Mouse (Mus musculus): ENCODE data around the gene Fancf.

Gene Fancf

DNA sequence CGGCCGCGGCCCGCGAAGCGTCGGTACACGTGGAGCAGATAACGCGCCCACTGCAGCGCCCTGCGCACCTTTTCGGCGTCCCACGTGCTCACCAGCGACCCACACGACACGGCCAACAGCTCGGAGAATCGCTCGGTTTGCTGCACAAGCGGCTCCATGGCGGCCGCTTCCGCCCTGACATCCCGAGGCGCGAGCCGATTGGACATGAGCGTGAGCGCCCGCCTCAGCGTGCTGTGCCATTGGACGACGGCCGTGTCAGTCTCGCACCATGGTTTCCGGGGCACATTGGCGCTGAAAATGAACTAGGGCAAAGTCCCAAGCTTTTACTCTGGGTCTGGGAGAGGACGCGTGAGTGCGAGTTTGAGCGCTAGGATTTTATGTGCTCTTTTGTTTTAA, at the start of gene Fancf:
Gene Fancf, minus strand, starts transcription at position 171 of the 396 bp plus-strand sequence.
- peak; percentile 93 for DNase-seq (ENCODE audit: extremely low read depth, insufficient read length, low spot score)

DNA sequence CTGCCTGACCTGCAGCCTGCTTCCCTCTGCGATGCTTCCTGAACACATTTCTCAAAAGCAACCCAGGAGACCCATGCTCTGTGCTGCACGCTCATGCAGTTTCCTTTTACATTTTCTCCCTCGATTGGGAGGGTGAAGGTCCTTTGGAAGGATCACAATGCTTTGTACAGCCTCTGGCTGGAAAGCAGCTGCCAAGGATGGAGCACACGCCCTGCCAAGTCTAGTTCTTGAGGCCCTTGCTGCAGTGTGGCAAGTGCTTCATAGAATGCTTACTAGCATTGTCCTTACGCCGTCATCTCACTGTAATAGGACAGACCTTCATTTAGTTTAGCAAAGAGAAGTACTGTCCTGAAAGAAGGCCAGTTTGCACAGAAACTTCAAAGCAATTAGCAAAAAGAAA, 37.0 kb upstream of the Fancf start:
- no peak for DNase-seq (ENCODE audit: extremely low read depth, insufficient read length, low spot score)

GRCm38 (mm10) chr7:51894939-51895338, 32.9 kb upstream of the Fancf start:
- no peak for DNase-seq (ENCODE audit: extremely low read depth, insufficient read length, low spot score)

DNA sequence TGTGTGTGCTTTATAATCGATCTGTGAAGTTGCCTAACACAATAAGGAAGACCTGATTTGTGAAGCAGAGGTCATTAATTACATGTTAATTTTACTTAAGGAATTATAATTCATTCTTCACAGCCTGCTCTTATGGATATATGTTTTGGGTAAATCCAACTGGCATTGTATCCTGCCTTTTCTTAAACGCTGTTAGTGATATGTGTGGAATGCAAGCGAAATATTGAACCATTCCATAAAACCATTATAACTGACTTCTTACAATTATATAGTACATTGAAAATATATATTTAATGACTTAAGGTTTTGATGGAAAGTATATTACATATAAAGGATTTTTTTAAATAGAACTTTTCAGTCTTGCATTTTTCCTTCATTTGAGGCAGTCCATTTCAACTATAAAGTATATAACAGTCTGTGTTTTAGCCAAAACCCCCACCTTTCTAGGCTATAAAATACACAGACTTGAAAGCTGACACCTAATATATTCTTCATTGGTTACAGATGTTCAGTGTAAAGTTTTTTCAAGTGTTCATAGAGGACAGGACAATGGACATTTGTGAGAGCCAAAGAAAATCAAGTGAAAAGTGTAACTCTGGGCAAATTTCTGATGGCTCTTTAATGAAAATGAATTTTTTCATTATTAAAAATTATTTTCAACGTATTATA, 32.2 kb upstream of the Fancf start:
- DNase-seq (ENCODE audit: extremely low read depth, insufficient read length, low spot score): no peak

GRCm38 (mm10) chr7:51893008-51893407, 30.9 kb upstream of the Fancf start:
- no peak for DNase-seq (ENCODE audit: extremely low read depth, insufficient read length, low spot score)

DNA sequence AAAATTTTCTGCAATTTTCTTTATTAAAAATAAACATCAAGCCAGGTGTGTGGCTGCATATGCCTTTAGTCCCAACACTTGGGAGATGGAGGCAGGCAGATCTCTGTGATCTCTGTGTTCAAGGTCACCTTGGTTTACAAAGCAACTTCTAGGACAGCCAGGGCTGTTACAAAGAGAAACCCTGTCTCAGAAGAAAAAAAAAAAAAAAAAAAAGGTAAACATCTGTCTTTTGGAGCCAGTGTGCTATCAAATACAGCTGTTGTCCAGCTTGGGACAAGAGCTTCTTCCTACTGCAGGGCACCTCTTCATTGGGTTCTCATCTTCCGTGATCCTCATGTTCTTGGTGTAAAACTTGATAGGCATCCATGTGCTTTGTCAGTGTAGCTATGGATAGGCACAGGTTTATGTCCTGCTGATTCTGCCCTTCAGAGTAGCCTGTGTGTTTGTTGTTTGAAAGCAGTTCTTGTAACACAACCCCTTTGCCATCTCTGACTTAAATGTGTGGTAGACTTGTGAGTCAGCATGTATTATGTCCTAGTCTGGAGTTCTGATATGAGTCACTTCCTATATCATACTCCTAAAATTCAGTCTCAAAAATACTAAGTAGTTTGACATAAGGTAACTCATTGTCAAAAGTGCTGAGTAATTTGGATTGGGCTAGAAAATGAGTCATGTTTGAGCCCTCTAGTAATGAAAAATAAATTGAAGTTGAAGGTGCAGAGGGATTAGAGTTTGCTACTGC, 30.3 kb upstream of the Fancf start:
- peak; percentile 53 for DNase-seq (ENCODE audit: extremely low read depth, insufficient read length, low spot score)

DNA sequence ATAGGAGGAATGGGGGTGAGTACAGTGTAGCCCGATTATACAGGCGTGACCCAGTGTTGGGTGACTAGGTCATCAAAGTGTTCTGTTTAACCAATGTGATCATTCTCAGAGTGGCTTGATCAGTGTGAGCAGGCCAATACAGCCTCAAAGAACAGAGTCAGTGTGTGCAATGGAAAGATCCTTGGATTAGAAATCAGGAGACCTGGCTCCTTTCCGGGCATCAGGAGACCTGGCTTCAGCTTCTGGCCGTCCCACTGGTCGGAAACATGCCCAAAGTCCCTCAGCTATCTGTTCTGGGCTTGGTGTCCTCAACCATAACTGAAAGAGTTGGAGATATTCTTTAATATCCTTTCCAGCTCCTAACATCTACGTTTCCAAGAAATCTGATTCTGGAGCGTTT, 27.5 kb upstream of the Fancf start:
- DNase-seq (ENCODE audit: extremely low read depth, insufficient read length, low spot score): no peak

- DNase-seq (ENCODE audit: extremely low read depth, insufficient read length, low spot score): peak; percentile 55
Measured at GRCm38 (mm10) chr7:51887678-51888567, 25.9 kb upstream of the Fancf start.

DNA sequence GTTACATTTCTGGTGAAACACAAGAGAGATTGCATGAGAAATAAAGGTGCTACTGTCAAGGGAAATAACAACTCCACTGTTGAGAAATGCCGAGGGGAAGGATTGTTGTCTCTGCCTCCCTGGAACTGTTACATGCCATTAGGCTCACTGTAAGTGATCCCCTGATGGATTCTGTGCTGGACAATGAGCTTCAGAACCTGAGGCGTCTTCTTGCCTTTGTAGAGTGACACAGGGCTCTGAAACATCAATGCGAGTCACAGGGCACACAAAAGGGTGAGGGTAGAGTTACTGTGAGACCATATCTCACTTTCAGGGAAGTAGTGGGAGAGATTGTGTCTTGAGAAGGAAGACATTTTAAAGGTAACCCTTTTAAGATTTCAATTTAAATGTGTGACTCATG, 23.3 kb upstream of the Fancf start:
- DNase-seq (ENCODE audit: extremely low read depth, insufficient read length, low spot score): no peak

DNA sequence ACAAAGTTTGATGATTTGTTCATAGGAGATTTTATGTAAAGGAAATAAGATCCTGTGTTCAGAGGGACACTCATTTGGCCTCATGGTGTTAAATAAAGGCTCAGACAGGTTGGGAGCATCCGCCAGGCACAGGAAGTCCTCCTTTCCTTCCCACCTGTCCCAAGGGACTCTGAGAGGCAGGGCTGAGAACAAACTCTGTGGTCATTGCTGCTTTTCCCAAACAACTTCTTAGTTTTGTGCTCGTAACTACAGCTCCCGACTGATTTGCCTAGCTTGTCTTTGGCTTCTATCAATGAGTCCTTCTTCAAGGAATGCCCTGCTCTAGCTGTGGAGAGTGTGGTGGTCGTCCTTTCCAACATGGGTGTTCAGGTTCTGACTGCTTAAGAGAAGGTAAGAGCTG, 18.1 kb upstream of the Fancf start:
- no peak for DNase-seq (ENCODE audit: extremely low read depth, insufficient read length, low spot score)

- DNase-seq (ENCODE audit: extremely low read depth, insufficient read length, low spot score): no peak
Measured at GRCm38 (mm10) chr7:51879136-51879723, 17.2 kb upstream of the Fancf start.

GRCm38 (mm10) chr7:51878730-51879129, 16.7 kb upstream of the Fancf start:
- DNase-seq (ENCODE audit: extremely low read depth, insufficient read length, low spot score): no peak

DNA sequence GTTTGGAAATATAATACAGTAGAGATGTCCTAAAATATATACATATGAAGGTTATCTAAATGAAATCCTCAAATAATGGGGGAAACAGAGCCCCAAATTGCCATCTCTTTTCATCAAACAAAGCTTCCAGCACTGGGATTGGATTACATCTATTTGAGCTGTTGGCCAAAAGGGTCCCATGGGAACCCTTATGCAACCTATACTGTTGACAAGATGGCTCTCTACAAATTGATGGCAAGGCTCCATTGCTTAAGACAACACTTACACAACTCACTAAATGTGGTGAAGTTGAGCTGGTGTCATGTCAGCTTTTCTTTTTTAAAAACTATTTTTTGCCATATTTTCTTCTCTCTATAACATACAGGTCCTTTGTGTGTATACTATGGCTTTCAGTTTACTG, 14.2 kb upstream of the Fancf start:
- DNase-seq (ENCODE audit: extremely low read depth, insufficient read length, low spot score): no peak

DNA sequence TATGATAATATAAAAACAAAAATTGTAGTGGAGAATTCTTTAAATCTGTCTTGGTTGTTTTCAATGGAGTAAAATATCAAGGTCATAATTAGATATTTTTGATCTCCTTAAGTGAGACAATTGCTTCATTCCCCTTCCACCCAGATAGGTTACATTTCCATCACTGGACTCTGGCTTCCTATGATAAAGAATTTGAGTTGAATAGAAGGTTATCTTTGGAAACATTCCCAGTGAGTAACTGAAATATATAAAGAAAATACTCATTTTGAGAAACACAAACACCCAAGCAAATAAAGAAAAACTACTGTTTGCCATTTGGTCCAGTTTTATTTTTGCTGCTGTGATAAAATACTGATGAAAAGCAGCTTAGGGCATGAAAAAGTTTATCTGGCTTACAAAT, 10.5 kb upstream of the Fancf start:
- no peak for DNase-seq (ENCODE audit: extremely low read depth, insufficient read length, low spot score)

DNA sequence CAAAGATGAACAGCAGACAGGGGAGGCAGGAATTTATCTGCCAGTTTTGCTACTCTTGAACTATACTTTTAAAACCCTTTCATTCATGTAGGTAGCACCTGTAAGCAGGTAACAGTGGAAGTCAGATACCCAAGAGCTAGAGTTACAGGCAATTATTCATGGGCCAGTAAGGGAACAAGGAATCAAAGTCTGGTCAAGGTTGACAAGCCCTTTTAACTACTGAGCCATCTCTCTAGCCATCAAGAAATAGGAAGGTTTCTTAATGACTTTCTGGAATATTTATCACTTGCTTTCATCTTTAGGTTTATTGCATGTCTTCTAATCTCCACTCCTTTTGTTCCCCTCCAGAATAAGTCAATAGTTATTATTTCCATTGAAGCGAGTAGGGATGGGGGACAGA, 10.0 kb upstream of the Fancf start:
- no peak for DNase-seq (ENCODE audit: extremely low read depth, insufficient read length, low spot score)

GRCm38 (mm10) chr7:51867983-51868382, 5.9 kb upstream of the Fancf start:
- no peak for DNase-seq (ENCODE audit: extremely low read depth, insufficient read length, low spot score)

DNA sequence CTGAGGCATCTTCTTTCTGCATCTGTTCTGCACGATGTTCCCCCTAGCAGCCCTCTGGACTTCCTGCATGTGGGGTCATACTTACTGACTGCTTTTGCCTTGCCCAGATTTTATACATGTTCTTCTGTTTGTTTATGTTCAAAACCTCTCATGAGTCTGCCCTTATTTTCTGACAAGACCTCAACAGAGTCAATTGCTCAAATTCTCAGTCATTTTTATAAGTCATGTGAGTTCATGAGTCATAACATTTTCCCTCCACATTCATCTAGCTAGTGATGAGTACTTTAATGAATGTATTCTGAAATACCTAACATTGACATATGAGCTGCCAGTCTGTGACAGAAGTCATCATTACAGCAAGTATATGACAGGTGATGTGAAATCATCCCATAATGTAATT, 3.3 kb upstream of the Fancf start:
- DNase-seq (ENCODE audit: extremely low read depth, insufficient read length, low spot score): no peak

DNA sequence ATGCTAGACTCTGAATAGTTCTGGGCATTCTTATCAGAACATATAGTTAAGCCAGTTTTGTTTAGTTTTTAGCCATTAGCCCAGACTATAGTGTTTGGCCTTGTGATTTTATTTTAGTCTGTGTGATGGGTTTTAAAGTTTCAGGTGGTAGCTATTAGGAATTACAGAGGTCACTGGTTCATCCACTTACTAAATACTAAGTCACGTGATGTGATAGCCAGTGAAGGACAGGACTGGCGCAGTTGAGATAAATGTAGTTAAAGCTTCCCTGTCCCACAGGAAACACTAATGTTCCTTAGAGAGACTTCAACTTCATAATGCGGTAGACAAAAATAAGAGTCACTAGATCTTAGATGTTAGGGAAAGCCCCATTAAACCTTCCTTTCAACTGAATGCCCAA, 775 bp upstream of the Fancf start:
- no peak for DNase-seq (ENCODE audit: extremely low read depth, insufficient read length, low spot score)

DNA sequence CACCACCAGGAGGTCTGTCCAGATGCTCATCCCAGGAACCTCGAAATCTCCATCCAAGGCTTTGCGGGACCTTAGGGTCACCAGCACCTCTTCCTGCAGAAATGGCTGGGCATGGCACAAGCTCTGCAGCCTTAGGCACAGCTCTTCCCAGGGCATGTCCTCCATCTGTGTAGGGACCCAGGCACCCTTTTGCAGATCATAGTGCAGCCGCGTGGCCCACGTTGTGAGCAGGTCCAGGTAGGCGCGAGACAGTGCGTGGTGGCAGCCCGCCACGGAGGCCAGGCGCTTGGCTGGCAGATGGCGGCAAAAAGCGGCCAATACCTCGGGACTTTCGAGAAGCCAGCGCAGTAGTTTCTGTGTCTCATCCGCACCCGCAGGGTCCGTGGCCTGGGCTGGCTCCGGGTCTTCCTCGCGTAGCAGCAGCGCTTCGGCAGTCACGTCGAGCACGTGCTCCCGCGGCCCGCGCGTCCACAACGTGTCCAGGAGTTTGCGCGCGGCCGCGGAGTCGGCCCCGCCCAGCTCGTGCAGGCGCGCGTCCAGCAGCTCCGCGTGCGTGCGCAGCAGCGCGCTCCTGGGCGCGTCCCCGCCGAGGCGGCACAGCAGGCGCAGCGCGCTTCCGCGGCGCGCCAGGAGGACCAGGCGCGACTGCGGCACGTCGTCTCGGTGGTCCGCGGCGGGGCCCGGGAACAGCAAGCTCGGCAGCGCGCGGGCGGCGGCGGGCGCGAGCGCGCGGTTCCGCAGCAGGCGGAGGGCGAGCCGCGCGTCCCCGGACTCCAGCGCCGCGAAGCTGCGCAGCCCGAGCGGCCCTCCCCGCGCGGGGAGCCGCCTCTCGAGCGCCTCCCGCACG, 594 bp downstream of the Fancf start, which contains the start of gene Gas2:
Gene Gas2, plus strand, starts transcription at position 766 of the 847 bp plus-strand sequence.
- no peak for DNase-seq (ENCODE audit: extremely low read depth, insufficient read length, low spot score)

DNA sequence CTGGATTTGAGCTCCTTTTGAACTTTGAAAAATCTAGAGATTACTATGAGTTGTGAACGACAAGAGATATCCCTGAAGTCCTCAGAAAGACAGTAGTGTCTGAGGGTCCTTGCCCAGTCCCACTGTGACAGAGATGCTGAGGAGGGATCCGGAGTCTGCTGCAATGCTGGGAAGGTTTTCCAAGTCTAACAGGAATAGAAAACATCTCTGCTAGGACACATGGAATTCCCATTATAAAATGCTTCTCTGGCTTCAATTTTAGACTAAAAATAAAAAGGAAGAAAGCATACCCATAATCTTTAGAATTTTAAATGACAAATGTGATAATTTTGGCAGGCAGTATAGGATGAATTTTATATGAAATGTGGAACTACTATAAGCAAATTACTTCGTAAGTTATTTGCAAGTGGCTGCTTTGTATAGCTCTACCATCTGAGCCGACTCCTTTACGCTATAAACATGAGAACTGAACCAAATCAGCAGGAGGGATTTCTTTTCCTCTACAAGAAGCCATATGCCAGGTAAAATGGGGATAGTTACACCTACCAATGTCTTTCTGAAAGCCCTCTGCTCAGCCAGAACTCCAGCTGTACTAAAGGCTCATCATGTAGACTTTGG, 10.1 kb downstream of the Fancf start:
- DNase-seq (ENCODE audit: extremely low read depth, insufficient read length, low spot score): no peak

Measured in 3134 (cell line).